ENCODE assay signal across 8 mouse cellular contexts in genomic region chr2:140067516-140067915, GRCm38 (mm10). TPM values are rescaled to one million over a fixed set of nuclear protein-coding genes. Genes with fewer than 3 reads are reported as not detected.
A peak's percentile ranks its signal among the peaks of the same experiment; 100 is the strongest.
DNase-seq lines count a peak whose midpoint lies in the region; ATAC-seq lines count a peak whose summit lies in the region.

No protein-coding gene starts in this region.

- peak overlapping the region; percentile 76 for H3K4me2 ChIP-seq in liver, embryonic 11.5 days
- H3K4me2 ChIP-seq in forebrain, embryonic 16.5 days (ENCODE audit: low read length), result peak overlapping the region; percentile 94
- H3K4me2 ChIP-seq in neural tube, embryonic 14.5 days (ENCODE audit: low read depth, low read length), result peak overlapping the region; percentile 63

- H3K27me3 ChIP-seq in liver, embryonic 11.5 days (replicated peaks; ENCODE audit: control insufficient read depth, insufficient read depth, low read length), result no peaks in the 10 kb centered on the region
- no peaks in the 10 kb centered on the region for H3K27me3 ChIP-seq in forebrain, embryonic 16.5 days (replicated peaks; ENCODE audit: control insufficient read depth, insufficient read depth, low read length)
- no peaks in the 10 kb centered on the region for H3K27me3 ChIP-seq in neural tube, embryonic 14.5 days (ENCODE audit: control insufficient read depth, insufficient read depth, low read length)

- H3K9ac ChIP-seq in liver, embryonic 11.5 days (ENCODE audit: low read depth, low read length), result no peak overlapping the region
- no peak overlapping the region for H3K9ac ChIP-seq in forebrain, embryonic 16.5 days (replicated peaks; ENCODE audit: low read depth, low read length)
- H3K9ac ChIP-seq in neural tube, embryonic 14.5 days (replicated peaks; ENCODE audit: low read depth, low read length), result peak overlapping the region; percentile 78; the same call in 1 of the 2 replicates

- DNase-seq in liver, embryonic 11.5 days (ENCODE audit: low spot score), result no peak
- no peak for DNase-seq in liver
- DNase-seq in kidney, postnatal 14 days, result peak; percentile 24
- no peak for DNase-seq in spleen, adult 18-20 months
- no peak for DNase-seq in ovary, adult 18-20 months (ENCODE audit: low spot score)
- no peak for DNase-seq in adrenal gland, postnatal 10 days

- no peaks in the 10 kb centered on the region for H3K9me3 ChIP-seq in liver, embryonic 11.5 days (ENCODE audit: control insufficient read depth, low read length)
- H3K9me3 ChIP-seq in forebrain, embryonic 16.5 days (ENCODE audit: control insufficient read depth, low read length), result no peaks in the 10 kb centered on the region
- H3K9me3 ChIP-seq in neural tube, embryonic 14.5 days (ENCODE audit: control insufficient read depth, low read length), result no peaks in the 10 kb centered on the region

- H3K4me3 ChIP-seq in liver, embryonic 11.5 days (ENCODE audit: low read depth, low read length), result peak overlapping the region; percentile 91
- H3K4me3 ChIP-seq in forebrain, embryonic 16.5 days (replicated peaks; ENCODE audit: low read length), result peak overlapping the region; percentile 83
- no peak overlapping the region for H3K4me3 ChIP-seq in neural tube, embryonic 14.5 days (ENCODE audit: low read depth, low read length)

- no peaks in the 10 kb centered on the region for H3K36me3 ChIP-seq in liver, embryonic 11.5 days (ENCODE audit: control insufficient read depth, insufficient read depth, low read length)
- H3K36me3 ChIP-seq in forebrain, embryonic 16.5 days (ENCODE audit: control insufficient read depth, insufficient read depth), result no peaks in the 10 kb centered on the region
- H3K36me3 ChIP-seq in neural tube, embryonic 14.5 days (ENCODE audit: control insufficient read depth, insufficient read depth, low read length), result no peaks in the 10 kb centered on the region

- no peak for ATAC-seq in liver, embryonic 11.5 days (replicated peaks; ENCODE audit: low FRiP score)
- no peak for ATAC-seq in forebrain, embryonic 16.5 days
- no peak for ATAC-seq in neural tube, embryonic 14.5 days (ENCODE audit: low read depth)

- peaks cover 6% of the 10 kb centered on the region for H3K4me1 ChIP-seq in liver, embryonic 11.5 days (replicated peaks; ENCODE audit: control insufficient read depth, insufficient read depth, low read length)
- peaks cover 11% of the 10 kb centered on the region for H3K4me1 ChIP-seq in forebrain, embryonic 16.5 days (replicated peaks; ENCODE audit: control insufficient read depth, insufficient read depth, low read length)
- no peaks in the 10 kb centered on the region; the same call in 1 of the 2 replicates for H3K4me1 ChIP-seq in neural tube, embryonic 14.5 days (ENCODE audit: control insufficient read depth, insufficient read depth, low read length)

- 73% methylated on average over 4 of the region's 4 CpGs for WGBS in liver, embryonic 11.5 days
- WGBS in forebrain, embryonic 16.5 days, result 72% methylated on average over 4 of the region's 4 CpGs
- WGBS in neural tube, embryonic 14.5 days, result 66% methylated on average over 4 of the region's 4 CpGs

- H3K27ac ChIP-seq in liver, embryonic 11.5 days (ENCODE audit: low read depth, low read length), result no peak overlapping the region
- H3K27ac ChIP-seq in forebrain, embryonic 16.5 days (ENCODE audit: low read length), result no peak overlapping the region
- H3K27ac ChIP-seq in neural tube, embryonic 14.5 days (ENCODE audit: low read depth, low read length), result no peak overlapping the region

RNA-seq across cellular contexts. Expression of gene Tasp1, which starts 0.9 kb away (rescaled TPM):
- 26.3 and 29.5 TPM in 2 replicates for polyA plus RNA-seq in liver, embryonic 11.5 days (2014; fragmentation: Nextera tagmentation; extraction: Ambion mirVana)
- polyA plus RNA-seq in forebrain, embryonic 16.5 days (2015; fragmentation: Nextera tagmentation; extraction: Ambion mirVana), result 23.4 and 26.2 TPM in 2 replicates
- polyA plus RNA-seq in neural tube, embryonic 14.5 days (2014; fragmentation: Nextera tagmentation; extraction: Ambion mirVana), result 19.0 and 21.9 TPM in 2 replicates
- 10 to 100 TPM in 1 of 2 experiments, 1 to 10 TPM in 1; 9.5 to 11.1 TPM for total RNA-seq in adrenal gland, postnatal 10 days (2021)
